Mouse (Mus musculus) liver, adult 2 months (tissue): ENCODE data around the gene Adgrv1. TPM values are rescaled to one million over a fixed set of nuclear protein-coding genes. Genes with fewer than 3 reads are reported as not detected.
A peak's percentile ranks its signal among the peaks of the same experiment; 100 is the strongest.

Experiments
- DNase-seq: peaks from one replicate; pipeline ENCODE4 v3.0.0-alpha.2; 2011; ENCODE audit warnings: low read depth, low spot score; ENCODE audit errors: extremely low read depth
- H3K27ac ChIP-seq: fragments of 200-500 bp; replicated peaks from 2 replicates; pipeline ENCODE4 v1.5.1; 2012; ENCODE audit warnings: low read depth, mild to moderate bottlenecking, control low read depth, inconsistent platforms, low read length; ENCODE audit not compliant: insufficient read depth
- H3K27me3 ChIP-seq: fragments of 200-500 bp; 2 replicates; pipeline ENCODE4 v1.6.1; 2012; ENCODE audit warnings: mild to moderate bottlenecking, moderate library complexity, low read length, inconsistent platforms; ENCODE audit not compliant: control insufficient read depth, insufficient read depth
- H3K36me3 ChIP-seq: fragments of 200-500 bp; 2 replicates; pipeline ENCODE4 v1.6.1; 2012; ENCODE audit warnings: low read length, inconsistent platforms; ENCODE audit not compliant: control insufficient read depth, insufficient read depth
- H3K4me1 ChIP-seq: fragments of 200-500 bp; 2 replicates; pipeline ENCODE4 v1.6.1; 2011; ENCODE audit warnings: low read length; ENCODE audit not compliant: control insufficient read depth, insufficient read depth
- H3K4me3 ChIP-seq: fragments of 200-500 bp; 2 replicates; pipeline ENCODE4 v1.5.1; 2011; ENCODE audit warnings: low read depth, mild to moderate bottlenecking, control low read depth, low read length, moderate library complexity; ENCODE audit not compliant: insufficient read depth
- H3K79me2 ChIP-seq: fragments of 200-500 bp; 2 replicates; pipeline ENCODE4 v1.6.1; 2012; ENCODE audit warnings: inconsistent platforms, mild to moderate bottlenecking, low read length, moderate library complexity; ENCODE audit not compliant: control insufficient read depth, insufficient read depth
- H3K9ac ChIP-seq: fragments of 200-500 bp; 2 replicates; pipeline ENCODE4 v1.6.1; 2012; ENCODE audit warnings: low read depth, mild to moderate bottlenecking, control low read depth, inconsistent platforms, low read length
- CTCF ChIP-seq: fragments of 200-500 bp; IDR thresholded peaks from 2 replicates; pipeline ENCODE4 v1.5.1; 2011; ENCODE audit warnings: low read depth, low read length, control low read depth
- POLR2A ChIP-seq: fragments of 200-500 bp; IDR thresholded peaks from 2 replicates; pipeline ENCODE4 v1.6.1; 2011; ENCODE audit warnings: low read length, control low read depth; ENCODE audit not compliant: insufficient read depth; ENCODE audit errors: extremely low read depth
- WGBS: fragments of 180-500 bp; shearing (Covaris S2); methylation state at CpG from one replicate; pipeline ENCODE4 v1.1.7; 2018; 5-methylcytosine and 5-hydroxymethylcytosine counted together
- polyA plus RNA-seq: library from polyadenylated mRNA; depleted of rRNA; stranded (reverse); fragments of >200 nt; gene quantifications from 2 replicates; pipeline ENCODE4 v1.2.3, GENCODE M21; 2012
- total RNA-seq: library from RNA; depleted of rRNA; stranded (reverse); fragments of >200 nt; gene quantifications from 2 replicates; pipeline ENCODE4 v1.2.3, GENCODE M21; 2014

Gene Adgrv1
- total and polyA plus RNA-seq, 2 experiments, result 1.5 to 3.1 TPM

DNA sequence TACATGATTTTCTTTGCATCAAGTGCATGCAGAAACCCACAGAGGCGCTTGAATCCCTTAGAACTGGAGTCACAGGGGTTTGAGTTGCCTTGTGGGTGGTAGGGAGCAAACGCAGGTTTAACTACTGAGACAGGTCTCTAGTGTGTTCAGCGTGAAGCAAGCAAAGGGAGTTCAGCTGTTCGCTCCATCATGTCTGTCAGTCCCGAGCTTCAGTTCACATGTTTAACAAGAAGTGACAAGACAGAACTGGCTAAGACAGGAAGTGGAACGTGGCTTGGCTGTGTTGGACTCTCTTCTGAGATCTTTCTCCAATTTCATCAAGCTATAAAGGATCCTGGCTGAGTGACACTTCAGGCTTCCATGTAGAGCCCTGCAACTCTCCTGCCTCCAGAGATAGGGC, 523.3 kb downstream of the Adgrv1 start:
- Histone ChIP-seq H3K27me3 (no peaks in the 10 kb centered on the region), H3K4me3 (no peak overlapping the region), H3K36me3 (no peaks in the 10 kb centered on the region), H3K4me1 (no peaks in the 10 kb centered on the region; the same call in 1 of the 2 replicates), H3K79me2 (no peaks in the 10 kb centered on the region), H3K9ac (no peak overlapping the region), H3K27ac (no peak overlapping the region)
- no peak for TF ChIP-seq CTCF
- TF ChIP-seq POLR2A, result no peak
- DNase-seq, result no peak
- 87% methylated on average over 6 of the region's 6 CpGs for WGBS

DNA sequence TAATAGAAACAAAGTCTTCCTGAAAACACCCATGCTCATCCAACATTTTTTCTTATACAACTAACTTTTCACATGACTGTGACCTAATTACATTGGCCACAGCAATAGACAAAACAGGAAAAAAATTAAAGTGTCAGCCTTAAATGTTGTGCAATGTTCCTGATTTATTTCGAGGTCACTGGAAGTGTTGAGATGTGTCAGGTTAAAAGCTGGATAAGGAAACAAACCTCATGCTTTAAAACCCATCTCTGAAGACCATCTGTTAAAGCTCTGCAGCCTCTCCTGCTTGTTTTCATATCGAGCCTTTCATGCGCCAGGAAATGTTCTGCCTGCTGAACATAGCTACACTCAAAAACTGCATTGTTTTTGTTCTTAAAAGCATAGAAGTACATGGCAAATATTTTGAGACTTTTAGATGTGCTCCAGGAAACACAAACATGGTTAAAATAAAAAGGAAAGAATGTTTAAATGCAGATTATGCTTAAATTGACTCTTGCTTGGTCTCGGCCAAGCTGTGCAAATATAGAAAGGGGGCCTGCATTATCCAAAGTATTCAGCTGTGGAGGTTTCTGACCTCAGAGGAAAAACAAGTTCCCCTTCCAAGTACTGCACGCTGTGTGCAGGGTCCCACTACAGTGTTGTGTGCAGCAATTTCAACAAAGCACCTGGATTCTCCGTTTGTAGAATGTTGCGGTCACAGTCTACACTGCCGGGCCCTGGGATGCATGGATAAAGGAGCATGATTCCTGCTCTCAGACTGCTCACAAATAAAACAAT, 524.2 kb downstream of the Adgrv1 start:
- Histone ChIP-seq H3K27me3 (no peaks in the 10 kb centered on the region), H3K79me2 (no peaks in the 10 kb centered on the region), H3K4me1 (no peaks in the 10 kb centered on the region; the same call in 1 of the 2 replicates), H3K27ac (no peak overlapping the region), H3K36me3 (no peaks in the 10 kb centered on the region), H3K9ac (no peak overlapping the region), H3K4me3 (no peak overlapping the region)
- WGBS, result 68% methylated on average over 8 of the region's 8 CpGs
- no peak for TF ChIP-seq POLR2A
- TF ChIP-seq CTCF, result no peak
- DNase-seq, result peak; percentile 32

DNA sequence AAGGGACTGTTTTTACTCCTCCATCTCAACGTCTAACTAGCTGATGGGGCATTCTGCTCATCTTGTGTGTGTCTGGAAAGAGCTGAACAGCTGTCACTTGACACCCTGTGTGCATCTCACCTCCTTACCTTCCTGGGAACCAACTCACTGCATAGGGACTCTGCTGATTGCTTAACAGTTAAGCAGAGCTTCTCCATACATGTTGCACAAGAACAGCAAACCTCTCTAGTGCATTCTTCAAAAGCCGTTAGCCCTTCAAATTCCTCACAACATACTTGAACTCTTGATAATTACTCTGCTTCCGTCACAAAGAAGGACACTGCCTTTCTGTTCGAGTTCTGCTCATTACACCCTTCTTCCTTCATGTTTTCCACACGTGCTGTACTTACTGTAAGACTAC, 525.5 kb downstream of the Adgrv1 start:
- TF ChIP-seq CTCF, result no peak
- TF ChIP-seq POLR2A, result no peak
- H3K79me2 ChIP-seq, result no peaks in the 10 kb centered on the region
- no peak for DNase-seq
- H3K27me3 ChIP-seq, result no peaks in the 10 kb centered on the region
- H3K36me3 ChIP-seq, result no peaks in the 10 kb centered on the region
- WGBS, result 79% methylated on average over 5 of the region's 5 CpGs
- no peak overlapping the region for H3K4me3 ChIP-seq
- no peaks in the 10 kb centered on the region; the same call in 1 of the 2 replicates for H3K4me1 ChIP-seq
- H3K9ac ChIP-seq, result no peak overlapping the region
- no peak overlapping the region for H3K27ac ChIP-seq

- H3K4me1 ChIP-seq, result no peaks in the 10 kb centered on the region; the same call in 1 of the 2 replicates
- H3K36me3 ChIP-seq, result no peaks in the 10 kb centered on the region
- no peak overlapping the region for H3K9ac ChIP-seq
- H3K79me2 ChIP-seq, result no peaks in the 10 kb centered on the region
- H3K4me3 ChIP-seq, result no peak overlapping the region
- no peaks in the 10 kb centered on the region for H3K27me3 ChIP-seq
- TF ChIP-seq POLR2A (no peak), CTCF (no peak)
- 44% methylated on average over 4 of the region's 4 CpGs for WGBS
- no peak overlapping the region for H3K27ac ChIP-seq
- DNase-seq, result peak; percentile 28
Observed at GRCm38 (mm10) chr13:81103794-81104193, 529.2 kb downstream of the Adgrv1 start.

DNA sequence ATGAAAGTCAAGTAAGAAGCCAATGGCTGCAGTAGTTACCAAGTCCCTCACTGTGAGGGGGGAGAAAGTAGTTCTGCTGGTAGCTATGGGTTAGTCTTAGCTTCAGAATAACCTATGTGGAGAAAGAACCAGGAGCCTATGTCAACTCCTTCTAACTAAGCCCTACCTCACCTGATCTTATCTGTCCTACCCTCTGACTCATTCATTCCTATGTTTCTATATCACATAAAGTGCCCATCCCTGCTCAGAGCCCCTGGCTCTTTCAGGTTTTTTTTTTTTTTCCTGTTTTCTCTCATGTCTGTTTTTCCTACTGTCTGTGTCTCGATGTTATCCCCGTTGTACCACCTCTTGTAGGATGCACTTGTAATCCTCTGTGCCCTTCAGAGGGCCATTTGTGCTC, 536.5 kb downstream of the Adgrv1 start:
- H3K27ac ChIP-seq, result no peak overlapping the region
- H3K79me2 ChIP-seq, result no peaks in the 10 kb centered on the region
- H3K9ac ChIP-seq, result no peak overlapping the region
- H3K36me3 ChIP-seq, result no peaks in the 10 kb centered on the region
- no peak for DNase-seq
- 87% methylated on average over 2 of the region's 2 CpGs for WGBS
- H3K4me1 ChIP-seq, result no peaks in the 10 kb centered on the region
- no peaks in the 10 kb centered on the region for H3K27me3 ChIP-seq
- no peak for TF ChIP-seq POLR2A
- no peak overlapping the region for H3K4me3 ChIP-seq

DNA sequence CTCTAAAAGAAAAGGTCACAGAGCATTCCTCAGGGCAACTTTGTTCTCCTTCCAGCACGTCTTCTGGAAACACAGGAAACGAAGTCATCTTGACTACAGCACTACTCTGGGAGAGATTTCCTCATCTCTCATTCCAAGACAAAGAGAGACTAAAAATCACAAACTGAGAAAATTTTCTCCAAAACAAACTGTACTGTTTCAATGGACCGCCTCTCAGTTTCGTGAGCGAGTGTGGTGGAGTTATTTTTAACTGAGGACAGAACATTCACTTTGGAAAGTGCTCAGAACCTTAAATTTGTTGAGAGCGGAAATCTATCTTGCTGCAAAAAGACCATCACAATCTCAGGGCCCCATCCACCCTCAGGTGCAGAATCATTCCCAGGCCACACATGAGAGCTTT, 538.4 kb downstream of the Adgrv1 start:
- TF ChIP-seq POLR2A, result no peak
- no peak for TF ChIP-seq CTCF
- no peaks in the 10 kb centered on the region for H3K27me3 ChIP-seq

More for the DNA sequence above, 538.4 kb downstream of the Adgrv1 start:
- H3K9ac ChIP-seq, result no peak overlapping the region
- H3K36me3 ChIP-seq, result no peaks in the 10 kb centered on the region
- H3K27ac ChIP-seq, result no peak overlapping the region
- H3K4me1 ChIP-seq, result no peaks in the 10 kb centered on the region
- H3K4me3 ChIP-seq, result no peak overlapping the region
- WGBS, result 86% methylated on average over 6 of the region's 6 CpGs
- no peak for DNase-seq
- H3K79me2 ChIP-seq, result no peaks in the 10 kb centered on the region
